Mouse (Mus musculus) intestine, postnatal 0 days (tissue): ENCODE measurements around the gene Zbtb5. TPM values are rescaled to one million over a fixed set of nuclear protein-coding genes. Genes with fewer than 3 reads are reported as not detected.
"Not testable (repeated sequence)": the region's sequence is repeated elsewhere in the genome, so short reads cannot be mapped to it uniquely, and the experiment has no call there.

Experiments
- ATAC-seq: fragments of 200-750 bp; cut with Nextera tagmentation; 2 replicates; pipeline ENCODE4 v1.8.0; 2017; ENCODE audit warnings: mild to moderate bottlenecking, moderate TSS enrichment, moderate library complexity
- H3K27ac ChIP-seq: fragments of 300-500 bp; sonication (generic); 2 replicates; pipeline ENCODE4 v1.5.1; 2014; ENCODE audit warnings: mild to moderate bottlenecking, low read depth, low read length, moderate library complexity
- H3K27me3 ChIP-seq: fragments of 300-500 bp; sonication (generic); replicated peaks from 2 replicates; pipeline ENCODE4 v1.6.1; 2014; ENCODE audit warnings: low read length, mixed read lengths; ENCODE audit not compliant: control insufficient read depth, insufficient read depth
- H3K36me3 ChIP-seq: fragments of 300-500 bp; sonication (generic); 2 replicates; pipeline ENCODE4 v1.6.1; 2014; ENCODE audit warnings: mild to moderate bottlenecking, moderate library complexity; ENCODE audit not compliant: control insufficient read depth, insufficient read depth
- H3K4me1 ChIP-seq: fragments of 300-500 bp; sonication (generic); replicated peaks from 2 replicates; pipeline ENCODE4 v1.6.1; 2014; ENCODE audit warnings: antibody characterized with exemption, low read length, mixed read lengths; ENCODE audit not compliant: control insufficient read depth, insufficient read depth
- H3K4me2 ChIP-seq: fragments of 300-500 bp; sonication (generic); replicated peaks from 2 replicates; pipeline ENCODE4 v1.6.1; 2014; ENCODE audit warnings: low read depth, mild to moderate bottlenecking, moderate library complexity
- H3K4me3 ChIP-seq: fragments of 300-500 bp; sonication (generic); 2 replicates; pipeline ENCODE4 v1.5.1; 2014; ENCODE audit warnings: low read depth, low read length
- H3K9ac ChIP-seq: fragments of 300-500 bp; sonication (generic); 2 replicates; pipeline ENCODE4 v1.6.1; 2014; ENCODE audit warnings: mild to moderate bottlenecking, low read depth, low read length
- H3K9me3 ChIP-seq: fragments of 300-500 bp; sonication (generic); 2 replicates; pipeline ENCODE4 v1.6.1; 2016; ENCODE audit warnings: mixed run types; ENCODE audit not compliant: control insufficient read depth
- CTCF ChIP-seq: sonication (generic); IDR thresholded peaks from 2 replicates; pipeline ENCODE4 v1.5.1; 2016; ENCODE audit warnings: low read depth, mild to moderate bottlenecking, control low read depth, antibody characterized with exemption, moderate library complexity
- WGBS: fragments of 180-500 bp; shearing (Covaris S2); extraction: QIAGEN DNeasy Blood & Tissue Kit; methylation state at CpG from one replicate; pipeline ENCODE4 v1.1.7; 2014; 5-methylcytosine and 5-hydroxymethylcytosine counted together
- polyA plus RNA-seq: library from polyadenylated mRNA; unstranded; fragments of >200 nt; fragmentation: Nextera tagmentation; extraction: Ambion mirVana; gene quantifications from 2 replicates; pipeline ENCODE4 v1.2.1, GENCODE M21; 2015

Gene Zbtb5
- polyA plus RNA-seq, 1 experiment from 2014 or later = 8.5 TPM

DNA sequence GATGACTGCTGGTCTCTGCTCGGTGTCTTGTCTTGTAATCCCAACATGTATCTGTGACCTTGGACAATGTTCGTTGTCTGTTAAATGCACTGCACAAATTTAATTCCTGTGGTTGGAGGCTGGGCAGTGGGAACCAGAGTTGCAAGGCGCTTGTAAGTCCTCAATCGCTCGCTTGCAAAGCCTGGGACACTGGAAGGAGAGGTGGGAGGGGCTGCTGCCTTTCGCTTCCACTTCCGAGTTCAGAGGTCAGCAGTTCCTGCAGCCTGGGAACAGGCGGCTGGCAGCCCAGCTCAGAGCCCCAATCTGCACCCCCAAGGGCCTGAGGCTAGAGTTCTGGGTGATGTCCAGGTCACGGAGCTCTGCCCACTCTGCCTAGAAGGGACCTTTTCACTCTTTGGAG, 59.2 kb downstream of the Zbtb5 start:
- no peak for TF ChIP-seq CTCF
- Histone ChIP-seq H3K4me2 (no peak overlapping the region), H3K27me3 (no peaks in the 10 kb centered on the region), H3K36me3 (no peaks in the 10 kb centered on the region), H3K9ac (no peak overlapping the region), H3K27ac (no peak overlapping the region), H3K9me3 (no peaks in the 10 kb centered on the region), H3K4me3 (no peak overlapping the region), H3K4me1 (no peaks in the 10 kb centered on the region)
- no peak for ATAC-seq
- WGBS = 70% methylated on average over 9 of the region's 9 CpGs

DNA sequence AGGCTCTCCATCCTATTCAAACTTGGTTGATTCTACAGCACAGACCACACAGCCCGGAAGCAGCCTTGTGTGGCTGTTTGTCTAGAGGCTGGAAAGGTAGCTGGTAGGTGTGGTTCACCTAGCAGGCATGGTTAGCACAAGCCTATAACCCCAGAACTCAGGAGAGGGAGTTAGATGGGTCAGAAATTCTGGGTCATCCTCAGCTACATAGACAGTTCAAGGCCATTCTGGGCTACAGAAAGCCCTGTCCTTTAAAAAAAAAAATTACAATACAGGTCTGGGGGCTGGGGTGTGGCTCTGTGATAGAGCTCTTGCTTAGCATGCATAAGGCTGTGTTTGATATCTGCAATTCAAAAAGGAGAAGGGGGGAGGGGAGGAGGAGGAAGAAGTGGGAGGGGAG, 63.9 kb downstream of the Zbtb5 start:
- no peak for TF ChIP-seq CTCF
- no peak overlapping the region for H3K4me3 ChIP-seq
- 79% methylated on average over 1 of the region's 1 CpGs for WGBS
- no peak for ATAC-seq
- H3K4me1 ChIP-seq = no peaks in the 10 kb centered on the region
- H3K9me3 ChIP-seq = no peaks in the 10 kb centered on the region
- no peaks in the 10 kb centered on the region for H3K36me3 ChIP-seq
- H3K9ac ChIP-seq = no peak overlapping the region
- no peak overlapping the region for H3K4me2 ChIP-seq
- H3K27ac ChIP-seq = no peak overlapping the region
- no peaks in the 10 kb centered on the region for H3K27me3 ChIP-seq

DNA sequence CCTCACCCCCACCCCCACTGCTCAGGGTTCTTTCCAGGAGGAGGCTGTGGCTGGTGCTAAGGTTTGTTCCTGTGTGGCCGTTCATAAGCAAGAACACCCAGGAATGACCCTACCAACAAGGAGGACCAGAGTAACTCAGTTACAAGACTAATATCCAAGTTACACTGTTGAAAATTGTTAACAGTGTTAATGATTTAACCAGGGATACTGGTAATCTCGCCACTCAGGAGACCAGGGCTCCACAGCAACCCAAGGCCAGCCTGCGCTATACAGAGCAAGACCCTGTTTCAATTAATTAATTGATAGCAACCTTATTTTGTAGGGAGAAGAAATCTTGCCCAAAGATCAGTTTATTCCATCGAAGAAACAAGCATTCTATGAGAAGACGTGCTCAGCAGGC, 64.7 kb downstream of the Zbtb5 start:
- H3K4me2 ChIP-seq = no peak overlapping the region
- no peaks in the 10 kb centered on the region for H3K9me3 ChIP-seq
- TF ChIP-seq CTCF = no peak
- no peak overlapping the region for H3K4me3 ChIP-seq
- no peak overlapping the region for H3K27ac ChIP-seq
- H3K9ac ChIP-seq = no peak overlapping the region
- no peak for ATAC-seq
- H3K27me3 ChIP-seq = no peaks in the 10 kb centered on the region
- no peaks in the 10 kb centered on the region for H3K36me3 ChIP-seq
- 72% methylated on average over 5 of the region's 5 CpGs for WGBS
- no peaks in the 10 kb centered on the region for H3K4me1 ChIP-seq

DNA sequence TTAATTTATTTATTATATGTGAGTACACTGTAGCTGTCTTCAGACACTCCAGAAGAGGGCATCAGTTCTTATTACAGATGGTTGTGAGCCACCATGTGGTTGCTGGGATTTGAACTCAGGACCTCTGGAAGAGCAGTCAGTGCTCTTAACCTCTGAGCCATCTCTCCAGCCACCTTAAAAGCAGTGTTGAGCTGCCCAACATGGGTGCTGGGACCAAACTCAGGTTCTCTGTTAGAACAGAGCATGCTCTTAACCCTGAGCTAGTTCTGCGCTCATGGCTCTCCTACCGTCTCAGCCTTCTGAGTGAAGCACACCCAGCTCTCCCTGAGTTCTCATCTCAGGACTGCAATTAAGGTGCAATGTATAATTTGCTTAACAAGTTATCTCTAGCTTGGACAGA, 66.1 kb downstream of the Zbtb5 start:
- H3K27ac ChIP-seq, H3K9me3 ChIP-seq, H3K9ac ChIP-seq, H3K36me3 ChIP-seq, H3K4me3 ChIP-seq, ATAC-seq, H3K4me1 ChIP-seq, H3K27me3 ChIP-seq, H3K4me2 ChIP-seq: not testable (repeated sequence)
- WGBS = 92% methylated on average over 2 of the region's 2 CpGs

DNA sequence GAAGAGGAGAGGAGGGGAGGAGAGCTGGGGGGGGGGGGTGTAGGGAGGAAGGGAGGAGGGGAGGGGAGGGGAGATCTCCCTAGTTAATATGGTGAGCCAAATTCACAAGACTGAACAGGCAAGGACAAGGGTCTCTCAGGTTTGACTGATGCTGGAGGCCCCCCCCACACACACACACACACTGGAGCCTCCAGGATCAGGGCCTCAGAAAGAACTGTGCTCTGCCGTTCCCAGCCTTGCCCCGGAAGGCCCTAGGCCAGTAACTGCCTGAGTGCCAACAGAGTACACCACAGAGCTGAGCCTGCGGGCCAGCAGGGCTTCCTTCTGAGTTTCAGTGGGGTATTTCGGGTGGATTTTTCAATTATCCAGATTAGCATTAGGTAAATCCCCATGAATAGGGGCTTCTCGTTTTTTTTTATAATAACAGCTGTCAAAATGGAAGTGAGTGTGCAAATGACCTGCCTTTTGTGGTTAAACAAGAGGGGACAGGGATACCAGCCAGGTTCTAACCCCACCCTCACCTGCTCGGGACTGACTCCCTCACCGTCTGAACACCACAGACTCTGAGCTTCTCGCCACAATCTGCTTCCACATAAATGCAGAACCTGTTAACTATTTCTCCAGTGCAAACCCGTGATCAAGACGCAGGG, 67.7 kb downstream of the Zbtb5 start:
- WGBS = 85% methylated on average over 10 of the region's 10 CpGs
- Histone ChIP-seq H3K27me3 (no peaks in the 10 kb centered on the region), H3K4me1 (no peaks in the 10 kb centered on the region), H3K27ac (no peak overlapping the region), H3K4me3 (no peak overlapping the region), H3K4me2 (no peak overlapping the region), H3K9ac (no peak overlapping the region), H3K9me3 (no peaks in the 10 kb centered on the region), H3K36me3 (no peaks in the 10 kb centered on the region)
- TF ChIP-seq CTCF = no peak
- ATAC-seq = no peak

DNA sequence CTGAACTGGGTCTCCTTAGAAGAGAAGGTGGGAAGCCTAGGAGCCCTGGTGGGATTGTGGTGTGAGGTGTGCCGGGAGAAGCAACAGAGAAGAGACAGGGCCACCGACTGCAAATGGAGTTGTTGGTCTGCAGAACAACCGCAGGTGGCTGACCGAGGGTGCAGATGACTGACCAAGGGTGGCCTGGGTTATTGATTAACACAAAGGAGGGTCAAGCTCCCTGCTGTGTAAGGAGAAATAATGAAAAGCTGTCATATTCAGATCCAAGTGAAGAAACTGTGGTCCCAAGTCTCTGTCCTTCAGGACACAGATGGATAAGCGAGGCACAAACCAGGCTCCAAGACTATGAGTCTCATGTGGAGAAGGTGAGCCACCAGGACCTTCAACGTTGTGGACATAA, 68.7 kb downstream of the Zbtb5 start:
- Histone ChIP-seq H3K27me3 (no peaks in the 10 kb centered on the region), H3K9me3 (no peaks in the 10 kb centered on the region), H3K4me3 (no peak overlapping the region), H3K4me2 (no peak overlapping the region), H3K27ac (no peak overlapping the region), H3K9ac (no peak overlapping the region), H3K4me1 (no peaks in the 10 kb centered on the region), H3K36me3 (no peaks in the 10 kb centered on the region)
- no peak for TF ChIP-seq CTCF
- 56% methylated on average over 6 of the region's 6 CpGs for WGBS
- ATAC-seq = no peak

DNA sequence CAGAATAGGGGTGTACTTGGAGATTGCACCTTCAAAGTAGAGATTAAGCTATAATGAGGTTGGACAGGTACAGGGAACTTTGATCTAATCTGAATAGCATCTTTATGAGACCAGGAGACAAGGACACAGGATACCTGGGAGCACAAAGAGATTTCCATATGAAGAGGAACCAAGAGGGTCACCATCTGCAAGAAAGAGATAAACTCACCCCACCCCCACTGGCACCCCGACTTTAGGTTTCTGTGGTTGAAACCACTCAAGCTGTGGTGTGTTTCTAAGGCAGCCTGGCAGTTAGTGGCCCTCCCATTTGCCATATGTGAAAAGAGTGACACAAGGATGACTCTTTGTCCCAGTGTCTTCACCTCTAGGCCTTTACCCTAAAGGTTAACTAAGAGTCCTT, 70.0 kb downstream of the Zbtb5 start:
- WGBS = 81% methylated on average over 1 of the region's 1 CpGs
- no peak overlapping the region for H3K4me2 ChIP-seq
- no peaks in the 10 kb centered on the region for H3K4me1 ChIP-seq
- no peaks in the 10 kb centered on the region for H3K27me3 ChIP-seq
- TF ChIP-seq CTCF = no peak
- no peak overlapping the region for H3K4me3 ChIP-seq
- ATAC-seq = no peak
- no peaks in the 10 kb centered on the region for H3K9me3 ChIP-seq
- no peak overlapping the region for H3K27ac ChIP-seq
- no peaks in the 10 kb centered on the region for H3K36me3 ChIP-seq
- no peak overlapping the region for H3K9ac ChIP-seq

Other genes starting within 250 kb of the Zbtb5 start
- gene Grhpr, start 31.0 kb downstream of the Zbtb5 start, polyA plus RNA-seq = 121 and 133 TPM in 2 replicates
- gene Polr1e, start 6.2 kb upstream of the Zbtb5 start, polyA plus RNA-seq = 11.4 and 13.7 TPM in 2 replicates
- 2.4 and 2.6 TPM in 2 replicates for gene Fbxo10, start 72.2 kb upstream of the Zbtb5 start, polyA plus RNA-seq
- 256 and 274 TPM in 2 replicates for gene Tomm5, start 95.7 kb upstream of the Zbtb5 start, polyA plus RNA-seq
- gene Frmpd1, start 172.5 kb upstream of the Zbtb5 start, polyA plus RNA-seq = 0.18 and 0.20 TPM in 2 replicates